Mouse (Mus musculus) adrenal gland, postnatal 10 days (tissue): ENCODE results near the gene Myh3. TPM values are rescaled to one million over a fixed set of nuclear protein-coding genes. Genes with fewer than 3 reads are reported as not detected.
A peak's percentile ranks its signal among the peaks of the same experiment; 100 is the strongest.

Source experiments
- DNase-seq: peaks from one replicate; pipeline ENCODE4 v3.0.0; 2021; ENCODE audit warnings: mixed read lengths
- total RNA-seq, 2 experiments: library from RNA; stranded (reverse); gene quantifications; 2 replicates each; pipeline ENCODE4 v1.2.3; 2021

Myh3 gene
- total RNA-seq, 2 experiments from 2014 or later: 2.6 to 3.5 TPM

DNA sequence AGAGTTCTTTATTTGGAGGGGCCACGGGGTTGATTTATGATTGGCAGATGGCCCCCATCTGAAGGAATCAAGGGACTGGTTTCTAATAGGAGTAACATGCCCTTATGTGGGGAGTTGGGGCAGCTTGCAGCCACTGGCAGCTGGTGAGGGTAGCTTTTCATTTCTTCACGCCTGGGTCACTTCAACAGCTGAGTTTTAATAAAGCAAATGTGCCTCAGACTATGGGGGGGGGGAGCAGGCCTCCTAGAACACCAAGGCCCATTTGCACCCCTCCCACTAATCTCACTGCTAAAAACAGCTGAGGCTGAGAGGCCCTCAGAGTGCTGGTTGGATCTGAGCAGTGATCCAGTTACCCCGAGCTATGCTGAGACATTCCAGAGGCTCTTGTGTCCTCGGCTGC lies 27.6 kb downstream of the Myh3 start:
- DNase-seq: no peak

GRCm38 (mm10) chr11:67106973-67107372 lies 28.9 kb downstream of the Myh3 start:
- DNase-seq: no peak

DNA sequence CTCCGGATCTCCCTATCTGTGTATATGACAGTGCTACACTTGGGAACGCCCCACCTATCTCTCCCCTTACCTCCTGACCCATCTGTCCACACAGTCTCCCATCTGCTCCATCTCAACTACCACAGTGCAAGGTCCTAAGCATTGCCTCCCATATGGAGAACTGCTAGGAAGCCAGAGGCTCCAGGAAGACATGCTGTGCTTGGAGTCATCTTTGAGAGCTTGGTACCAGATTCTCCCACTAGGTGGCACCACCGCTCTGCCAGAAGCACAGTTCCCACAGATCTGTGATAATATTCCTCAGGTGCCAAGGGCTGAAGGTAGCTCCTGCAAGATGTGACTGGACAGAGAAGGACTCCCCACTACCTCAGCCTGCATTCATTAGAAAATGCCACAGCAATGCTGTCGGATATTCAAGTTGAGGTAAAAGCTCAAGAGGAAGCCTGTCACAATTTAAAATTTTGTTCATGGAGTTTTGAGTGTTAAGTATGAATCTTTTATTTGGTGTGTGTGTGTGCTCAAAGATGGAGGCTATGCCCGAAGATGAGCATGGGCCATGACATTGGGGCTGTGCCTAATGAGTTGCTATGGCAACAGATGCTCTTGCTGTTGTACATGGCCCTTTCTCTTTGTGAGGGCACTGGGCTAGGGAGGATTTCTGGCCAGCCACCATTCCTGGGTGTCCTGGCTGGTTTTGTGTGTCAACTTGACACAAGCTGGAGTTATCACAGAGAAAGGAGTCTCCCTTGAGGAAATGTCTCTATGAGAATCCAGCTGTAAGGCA lies 32.3 kb downstream of the Myh3 start:
- DNase-seq: peak; percentile 82

GRCm38 (mm10) chr11:67112019-67112850 lies 34.1 kb downstream of the Myh3 start:
- peak; percentile 83 for DNase-seq

DNA sequence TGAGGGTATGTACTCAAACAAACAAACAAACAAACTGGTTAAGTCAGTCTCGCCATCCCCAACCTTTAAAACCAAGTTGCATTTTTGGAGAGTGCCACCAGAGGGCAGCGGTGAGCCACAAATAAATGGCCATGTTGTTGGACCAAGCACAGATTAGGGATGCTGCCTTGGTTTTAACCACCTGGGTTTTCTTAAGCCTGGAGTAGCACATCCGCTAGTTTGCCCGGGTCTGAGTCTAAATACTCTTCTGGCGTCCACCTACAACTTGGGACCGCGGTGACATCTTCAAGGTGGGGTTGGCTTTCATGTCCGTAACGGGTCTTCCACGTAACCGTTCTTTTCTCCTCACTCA lies 34.7 kb downstream of the Myh3 start:
- DNase-seq: peak; percentile 85

- DNase-seq: no peak
Observed at GRCm38 (mm10) chr11:67113381-67113780, 35.3 kb downstream of the Myh3 start.

DNA sequence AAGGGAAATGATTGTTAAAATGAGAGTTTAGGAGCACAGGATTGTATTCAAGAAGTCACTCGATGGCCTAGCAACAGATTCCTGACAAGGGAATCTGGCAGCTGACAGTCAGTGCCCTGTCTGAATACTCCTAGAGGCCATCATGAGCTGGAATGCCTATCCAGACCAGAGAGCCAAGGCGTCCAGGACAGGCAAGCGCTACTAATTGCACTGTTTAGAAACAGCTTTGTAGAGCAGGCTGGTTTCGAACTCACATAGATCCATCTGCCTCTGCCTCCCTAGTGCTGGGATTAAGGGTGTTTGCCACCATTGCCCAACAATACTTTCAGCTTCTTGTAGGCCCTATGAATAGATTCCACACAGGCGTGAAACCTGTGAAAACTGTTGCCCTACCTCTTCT lies 36.2 kb downstream of the Myh3 start:
- DNase-seq: no peak

DNA sequence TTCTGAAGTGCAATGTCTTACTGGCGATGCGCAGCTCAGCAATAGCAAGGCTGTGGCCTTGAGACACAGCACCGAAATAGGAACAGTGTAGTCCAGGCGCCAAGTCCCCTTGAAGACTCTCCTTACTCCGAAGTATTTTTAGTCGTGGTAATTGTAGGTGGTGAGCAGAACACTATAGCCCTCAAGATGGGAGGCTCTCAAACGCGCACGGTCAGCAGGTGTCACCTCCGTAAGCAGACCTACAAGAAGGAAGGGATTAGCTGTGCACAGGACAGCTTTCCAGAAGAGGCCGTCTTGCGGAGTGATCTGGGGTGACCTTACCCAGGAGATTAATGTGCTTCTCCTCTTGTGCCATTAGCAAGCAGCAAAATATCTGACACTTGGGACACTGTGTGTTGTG lies 36.8 kb downstream of the Myh3 start:
- no peak for DNase-seq

DNA sequence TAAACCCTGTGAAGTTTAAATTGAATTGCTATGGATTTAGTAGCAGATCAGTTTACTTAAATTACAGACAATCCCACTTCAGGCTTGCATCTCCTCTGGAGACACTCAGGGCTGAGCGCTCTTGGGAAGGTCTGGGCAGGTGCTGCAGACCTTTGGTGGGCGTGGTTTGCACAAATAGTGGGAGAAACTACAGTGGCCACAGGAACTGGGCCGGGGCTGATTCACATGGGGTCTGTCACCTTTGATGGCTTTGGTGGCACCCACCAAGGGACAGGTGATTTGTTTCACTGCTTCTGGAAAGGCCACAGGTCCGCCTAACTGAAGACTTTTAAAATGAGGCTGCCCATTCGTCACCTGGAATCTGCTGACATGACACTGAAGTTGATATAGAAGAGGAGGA lies 38.6 kb downstream of the Myh3 start:
- no peak for DNase-seq

DNA sequence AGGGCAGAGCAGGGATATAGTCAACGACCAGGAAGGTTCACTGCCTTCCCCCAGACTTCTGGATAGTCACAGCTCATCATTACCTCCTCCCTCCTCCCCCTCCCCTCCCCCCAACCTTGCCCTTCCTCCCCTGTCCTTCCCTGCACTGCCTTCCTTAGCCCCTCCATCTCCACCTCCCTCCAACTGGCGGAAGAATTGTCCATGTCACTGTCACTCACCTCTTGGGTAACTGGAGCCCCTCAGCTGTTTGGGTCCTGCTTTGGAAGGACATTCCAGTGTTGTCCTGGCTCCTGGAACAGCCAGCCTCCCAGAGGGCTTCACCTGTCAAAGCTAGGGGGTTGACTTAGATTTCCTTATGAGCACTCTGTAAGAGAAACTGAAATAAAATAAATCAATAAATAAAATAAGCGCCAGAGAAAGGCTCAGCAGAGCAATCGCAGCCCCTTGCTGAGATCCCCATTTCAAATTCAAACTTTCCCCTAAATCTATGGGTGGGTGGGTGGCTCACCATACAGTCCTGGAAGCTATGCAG lies 41.5 kb downstream of the Myh3 start:
- DNase-seq: no peak

GRCm38 (mm10) chr11:67120697-67121294 lies 42.7 kb downstream of the Myh3 start:
- DNase-seq: peak; percentile 27

DNA sequence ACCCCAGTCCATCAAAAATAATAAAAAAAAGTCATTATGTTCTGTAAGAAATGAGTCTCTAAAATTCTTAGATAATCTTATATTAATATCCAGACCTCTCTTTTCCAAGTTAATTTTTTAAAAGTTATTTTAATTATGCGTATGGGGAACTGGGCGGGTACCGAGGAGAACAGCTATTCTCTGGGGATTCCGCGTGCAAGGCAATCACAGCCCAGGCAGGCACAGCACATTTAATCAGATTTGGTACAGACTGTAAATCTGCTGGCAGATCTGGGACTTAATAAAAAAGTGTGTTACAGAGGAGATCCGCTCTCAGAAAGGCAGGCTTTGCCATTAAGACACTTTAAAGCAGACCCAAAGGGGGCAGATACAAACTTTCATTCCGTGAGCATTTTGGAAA lies 46.8 kb downstream of the Myh3 start:
- no peak for DNase-seq

- DNase-seq: no peak
Observed at GRCm38 (mm10) chr11:67125361-67125760, 47.3 kb downstream of the Myh3 start.

DNA sequence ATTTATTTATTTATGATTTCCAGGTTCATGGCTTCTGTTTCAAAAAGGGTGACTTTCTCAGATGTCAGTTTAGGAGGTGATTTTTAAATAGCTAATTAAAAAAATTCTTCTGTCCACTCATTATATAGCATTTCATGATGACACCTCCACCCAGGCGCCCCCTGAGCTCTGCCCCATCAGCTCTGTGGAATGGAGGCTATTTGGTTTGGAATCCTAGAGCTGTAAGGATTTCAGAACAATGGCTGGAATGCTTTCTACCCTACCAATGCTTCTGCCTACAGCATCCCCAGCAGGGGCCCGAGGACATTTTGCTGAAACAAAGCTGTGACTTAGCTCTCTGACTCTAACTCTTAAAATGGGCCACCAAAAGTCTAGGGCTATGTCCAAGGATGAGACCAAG lies 55.4 kb downstream of the Myh3 start:
- no peak for DNase-seq

- DNase-seq: no peak
Observed at GRCm38 (mm10) chr11:67134654-67135053, 56.6 kb downstream of the Myh3 start.

DNA sequence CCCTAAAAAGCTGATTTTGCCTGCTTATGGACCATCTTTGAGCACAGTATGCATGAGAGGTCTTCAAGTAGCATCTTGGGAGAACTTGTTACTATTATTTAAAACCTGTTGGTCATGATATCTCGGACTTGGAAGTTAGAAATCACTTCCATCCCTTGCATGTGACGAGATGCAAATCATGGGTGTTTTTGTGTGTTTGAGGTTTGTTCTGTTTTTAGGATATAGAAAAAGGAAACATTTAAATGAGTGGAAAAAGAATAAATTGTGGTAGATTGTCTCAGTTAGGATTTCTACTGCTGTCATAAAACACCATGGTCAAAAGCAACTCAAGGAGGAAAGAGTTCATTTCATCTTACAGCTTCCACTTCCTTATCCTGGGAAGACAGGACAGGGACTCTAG lies 57.4 kb downstream of the Myh3 start:
- DNase-seq: no peak

- DNase-seq: no peak
Observed at GRCm38 (mm10) chr11:67139556-67139955, 61.5 kb downstream of the Myh3 start.

- no peak for DNase-seq
Observed at GRCm38 (mm10) chr11:67140175-67140574, 62.1 kb downstream of the Myh3 start.

GRCm38 (mm10) chr11:67141031-67141430 lies 62.9 kb downstream of the Myh3 start:
- DNase-seq: no peak

GRCm38 (mm10) chr11:67142047-67142446 lies 63.9 kb downstream of the Myh3 start:
- peak; percentile 58 for DNase-seq

DNA sequence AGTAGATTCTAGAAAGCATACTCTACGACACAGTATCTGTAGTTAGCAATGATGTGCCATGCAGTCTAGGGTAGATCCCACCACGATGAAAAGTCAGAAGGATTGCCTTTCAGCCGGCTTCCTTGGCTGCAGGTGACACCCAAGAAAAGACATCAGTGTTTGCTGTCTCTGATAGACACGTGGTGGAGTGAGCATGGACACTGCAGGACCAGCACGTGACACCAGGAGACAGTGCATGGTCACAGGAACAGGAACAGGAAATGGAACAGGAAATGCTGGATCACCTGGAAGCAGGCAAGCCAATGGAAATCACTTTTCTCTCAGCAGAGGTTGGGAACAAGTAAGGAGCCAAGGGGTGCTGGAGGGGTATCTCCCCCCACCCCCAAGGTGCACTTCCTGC lies 65.0 kb downstream of the Myh3 start:
- no peak for DNase-seq

GRCm38 (mm10) chr11:67143863-67144498 lies 65.9 kb downstream of the Myh3 start:
- no peak for DNase-seq
